Mouse (Mus musculus) kidney, postnatal 0 days (tissue): Measurements from ENCODE around the gene Rere. TPM values are rescaled to one million over a fixed set of nuclear protein-coding genes. Genes with fewer than 3 reads are reported as not detected.

Experiments
- ATAC-seq: fragments of 200-750 bp; cut with Nextera tagmentation; replicated peaks from 2 replicates; pipeline ENCODE4 v1.8.0; 2017; ENCODE audit warnings: low read depth, moderate number of reproducible peaks, moderate TSS enrichment, moderate library complexity; ENCODE audit not compliant: low FRiP score
- DNase-seq: peaks from one replicate; pipeline ENCODE4 v3.0.0-alpha.2; 2016; ENCODE audit warnings: low spot score
- H3K27ac ChIP-seq: fragments of 300-500 bp; sonication (generic); 2 replicates; pipeline ENCODE4 v1.5.1; 2014; ENCODE audit warnings: mild to moderate bottlenecking
- H3K27me3 ChIP-seq: fragments of 300-500 bp; sonication (generic); 2 replicates; pipeline ENCODE4 v1.6.1; 2014; ENCODE audit warnings: low read length, mixed read lengths; ENCODE audit not compliant: insufficient read depth
- H3K36me3 ChIP-seq: fragments of 300-500 bp; sonication (generic); 2 replicates; pipeline ENCODE4 v1.6.1; 2014; ENCODE audit warnings: low read length, mixed read lengths; ENCODE audit not compliant: insufficient read depth
- H3K4me1 ChIP-seq: fragments of 300-500 bp; sonication (generic); replicated peaks from 2 replicates; pipeline ENCODE4 v1.6.1; 2014; ENCODE audit warnings: antibody characterized with exemption, low read length, mixed read lengths; ENCODE audit not compliant: insufficient read depth
- H3K4me2 ChIP-seq: fragments of 300-500 bp; sonication (generic); 2 replicates; pipeline ENCODE4 v1.6.1; 2014; ENCODE audit warnings: mild to moderate bottlenecking, low read length, moderate library complexity, mixed read lengths
- H3K4me3 ChIP-seq: fragments of 300-500 bp; sonication (generic); replicated peaks from 2 replicates; pipeline ENCODE4 v1.5.1; 2014; ENCODE audit warnings: low read depth, low read length
- H3K9ac ChIP-seq: fragments of 300-500 bp; sonication (generic); 2 replicates; pipeline ENCODE4 v1.6.1; 2014; ENCODE audit warnings: low read depth, low read length
- H3K9me3 ChIP-seq: fragments of 300-500 bp; sonication (generic); replicated peaks from 2 replicates; pipeline ENCODE4 v1.6.1; 2016; ENCODE audit warnings: low read length, inconsistent platforms, mixed read lengths
- CTCF ChIP-seq: IDR thresholded peaks from 2 replicates; pipeline ENCODE4 v1.5.1; 2016; ENCODE audit warnings: antibody characterized with exemption, low read depth, mild to moderate bottlenecking, moderate library complexity
- WGBS: fragments of 180-500 bp; shearing (Covaris S2); extraction: QIAGEN DNeasy Blood & Tissue Kit; methylation state at CpG from one replicate; pipeline ENCODE4 v1.1.7; 2014; 5-methylcytosine and 5-hydroxymethylcytosine counted together
- polyA plus RNA-seq: library from polyadenylated mRNA; unstranded; fragments of >200 nt; fragmentation: Nextera tagmentation; extraction: Ambion mirVana; gene quantifications from 2 replicates; pipeline ENCODE4 v1.2.1, GENCODE M21; 2015

Gene Rere
- polyA plus RNA-seq, 1 experiment from 2014 or later, result 29.8 TPM

DNA sequence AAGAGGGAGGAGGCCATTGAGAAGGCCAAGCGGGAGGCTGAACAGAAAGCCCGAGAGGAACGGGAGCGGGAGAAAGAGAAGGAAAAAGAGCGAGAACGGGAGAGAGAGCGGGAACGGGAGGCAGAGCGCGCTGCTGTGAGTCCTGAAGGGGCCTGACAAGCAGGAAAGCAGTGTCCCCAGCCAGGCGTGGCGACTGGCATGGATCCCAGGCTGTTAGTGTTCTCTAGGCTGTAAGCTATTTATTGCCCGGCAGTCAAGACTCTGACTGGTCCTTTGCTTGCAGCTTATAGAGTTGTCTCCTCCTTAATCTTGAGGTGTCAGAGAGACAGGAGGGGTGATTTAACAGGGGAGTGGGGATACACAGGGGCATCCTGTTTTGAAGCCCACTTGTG lies 334.6 kb downstream of the Rere start:
- Histone ChIP-seq H3K9me3 (no peaks in the 10 kb centered on the region), H3K4me1 (no peaks in the 10 kb centered on the region), H3K27me3 (no peaks in the 10 kb centered on the region), H3K36me3 (peaks cover 86% of the 10 kb centered on the region), H3K4me3 (no peak overlapping the region), H3K9ac (no peak overlapping the region), H3K4me2 (no peak overlapping the region), H3K27ac (peak overlapping the region; percentile 52)
- DNase-seq (no peak), ATAC-seq (no peak; the same call in 1 of the 2 replicates)
- no peak for TF ChIP-seq CTCF
- 70% methylated on average over 13 of the region's 13 CpGs for WGBS

DNA sequence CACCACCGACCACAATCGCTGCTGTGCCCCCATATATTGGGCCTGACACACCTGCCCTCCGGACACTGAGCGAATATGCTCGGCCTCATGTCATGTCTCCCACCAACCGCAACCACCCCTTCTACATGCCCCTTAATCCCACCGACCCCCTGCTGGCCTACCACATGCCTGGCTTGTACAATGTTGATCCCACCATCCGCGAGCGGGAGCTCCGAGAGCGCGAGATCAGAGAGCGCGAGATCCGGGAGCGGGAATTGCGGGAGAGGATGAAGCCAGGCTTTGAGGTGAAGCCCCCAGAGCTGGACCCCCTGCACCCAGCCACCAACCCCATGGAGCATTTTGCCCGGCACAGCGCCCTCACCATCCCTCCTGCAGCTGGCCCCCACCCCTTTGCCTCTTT lies 335.4 kb downstream of the Rere start:
- Histone ChIP-seq H3K27me3 (no peaks in the 10 kb centered on the region), H3K27ac (no peak overlapping the region), H3K4me2 (no peak overlapping the region), H3K9ac (no peak overlapping the region), H3K4me1 (no peaks in the 10 kb centered on the region), H3K4me3 (no peak overlapping the region), H3K36me3 (peaks cover 82% of the 10 kb centered on the region), H3K9me3 (no peaks in the 10 kb centered on the region)
- WGBS, result 93% methylated on average over 20 of the region's 20 CpGs
- TF ChIP-seq CTCF, result no peak
- no peak for DNase-seq
- no peak for ATAC-seq

GRCm38 (mm10) chr4:150619011-150619410 lies 337.6 kb downstream of the Rere start:
- WGBS, result 79% methylated on average over 7 of the region's 7 CpGs
- no peak overlapping the region for H3K27ac ChIP-seq
- TF ChIP-seq CTCF, result no peak
- DNase-seq (no peak), ATAC-seq (no peak)
- H3K27me3 ChIP-seq, result no peaks in the 10 kb centered on the region
- H3K9ac ChIP-seq, result no peak overlapping the region
- no peaks in the 10 kb centered on the region for H3K4me1 ChIP-seq
- no peak overlapping the region for H3K4me3 ChIP-seq
- no peaks in the 10 kb centered on the region for H3K9me3 ChIP-seq
- no peak overlapping the region for H3K4me2 ChIP-seq
- H3K36me3 ChIP-seq, result peaks cover 72% of the 10 kb centered on the region

DNA sequence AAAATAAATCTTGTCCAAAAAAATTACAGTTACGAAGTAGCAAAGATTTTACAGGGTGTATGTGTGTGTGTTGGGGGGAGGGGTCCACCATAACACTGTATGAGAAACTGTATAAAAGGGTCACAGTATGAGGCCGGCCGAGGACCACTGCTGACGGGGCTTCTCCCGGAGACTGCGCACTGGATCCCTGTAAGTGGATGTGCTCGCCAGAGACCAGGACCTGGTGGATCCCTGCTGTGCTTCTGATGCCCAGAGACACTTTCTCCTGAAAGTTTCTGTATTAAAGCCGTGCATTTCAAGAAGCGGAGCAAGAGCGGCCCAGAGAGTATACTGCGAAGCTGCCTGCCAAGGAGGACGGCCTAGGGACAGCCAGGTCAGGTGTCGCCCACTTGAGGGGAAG lies 341.2 kb downstream of the Rere start:
- Histone ChIP-seq H3K36me3 (peaks cover 40% of the 10 kb centered on the region), H3K4me2 (no peak overlapping the region), H3K9me3 (no peaks in the 10 kb centered on the region), H3K27me3 (no peaks in the 10 kb centered on the region), H3K9ac (no peak overlapping the region), H3K4me3 (no peak overlapping the region), H3K4me1 (no peaks in the 10 kb centered on the region), H3K27ac (no peak overlapping the region)
- TF ChIP-seq CTCF, result no peak
- WGBS, result 91% methylated on average over 13 of the region's 13 CpGs
- ATAC-seq, result no peak
- DNase-seq, result no peak

DNA sequence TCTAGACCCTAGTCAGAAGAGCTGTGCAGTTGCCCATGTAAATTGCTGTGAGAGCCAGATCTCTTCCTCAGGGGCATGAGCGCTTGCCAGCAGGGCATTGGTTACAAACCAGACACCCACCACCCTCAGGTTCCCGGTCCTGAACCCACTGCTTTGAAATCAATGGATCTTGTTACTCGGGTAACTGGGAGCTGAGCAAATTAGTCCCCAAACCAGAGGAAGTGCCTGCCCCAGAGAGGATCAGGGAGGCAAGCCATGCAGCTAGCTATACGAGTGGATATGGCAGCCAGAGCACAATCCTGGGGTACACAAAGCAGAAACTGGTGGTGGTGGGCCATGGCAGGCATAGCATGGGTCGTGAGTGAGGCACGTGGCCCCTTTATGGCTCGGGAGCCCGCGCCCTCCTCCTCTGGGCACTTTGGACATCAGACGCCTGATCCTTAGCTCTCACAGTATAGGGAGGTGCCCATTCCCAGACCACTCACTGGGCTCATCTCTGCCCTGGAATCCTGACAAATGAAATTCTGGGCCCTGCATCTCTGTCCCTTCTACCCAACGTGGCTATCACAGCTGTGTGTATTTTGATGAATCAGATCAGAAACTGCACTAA lies 342.9 kb downstream of the Rere start:
- no peak for TF ChIP-seq CTCF
- Histone ChIP-seq H3K27me3 (no peaks in the 10 kb centered on the region), H3K27ac (no peak overlapping the region), H3K9ac (no peak overlapping the region), H3K4me1 (no peaks in the 10 kb centered on the region), H3K4me3 (no peak overlapping the region), H3K9me3 (no peaks in the 10 kb centered on the region), H3K36me3 (peaks cover 25% of the 10 kb centered on the region), H3K4me2 (no peak overlapping the region)
- DNase-seq (no peak), ATAC-seq (no peak)
- WGBS, result 38% methylated on average over 11 of the region's 11 CpGs

- Histone ChIP-seq H3K4me3 (no peak overlapping the region), H3K27ac (no peak overlapping the region), H3K4me1 (no peaks in the 10 kb centered on the region), H3K9me3 (no peaks in the 10 kb centered on the region), H3K4me2 (no peak overlapping the region), H3K27me3 (no peaks in the 10 kb centered on the region), H3K36me3 (peaks cover 21% of the 10 kb centered on the region), H3K9ac (no peak overlapping the region)
- TF ChIP-seq CTCF, result no peak
- ATAC-seq (no peak; the same call in 1 of the 2 replicates), DNase-seq (no peak)
- WGBS, result 70% methylated on average over 4 of the region's 4 CpGs
Measured at GRCm38 (mm10) chr4:150624933-150625332, 343.5 kb downstream of the Rere start.

DNA sequence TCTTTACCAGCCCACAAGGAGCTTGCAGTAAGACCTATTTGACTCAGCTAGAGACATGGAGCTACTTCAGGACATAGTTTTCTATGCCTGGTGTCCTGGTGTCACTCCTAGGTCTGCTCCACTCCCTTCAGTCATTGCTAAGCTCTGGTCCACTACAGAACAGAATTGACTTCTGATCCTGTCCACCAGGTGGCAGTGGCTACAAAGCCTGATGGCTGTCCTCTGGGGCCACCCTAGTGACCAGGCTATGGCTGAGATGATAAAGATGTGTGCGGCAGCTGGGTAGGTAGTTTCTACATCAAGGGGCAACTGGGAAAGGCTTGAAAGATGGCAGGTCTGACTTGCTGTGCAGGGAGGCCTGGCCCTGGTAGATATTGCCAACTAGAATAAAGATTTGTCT lies 344.0 kb downstream of the Rere start:
- WGBS, result 30% methylated on average over 1 of the region's 1 CpGs

More for the DNA sequence above, 344.0 kb downstream of the Rere start:
- Histone ChIP-seq H3K36me3 (peaks cover 16% of the 10 kb centered on the region), H3K9ac (no peak overlapping the region), H3K4me3 (no peak overlapping the region), H3K4me2 (no peak overlapping the region), H3K27ac (no peak overlapping the region), H3K9me3 (no peaks in the 10 kb centered on the region), H3K4me1 (no peaks in the 10 kb centered on the region), H3K27me3 (no peaks in the 10 kb centered on the region)
- ATAC-seq (no peak; the same call in 1 of the 2 replicates), DNase-seq (peak; percentile 80)
- TF ChIP-seq CTCF, result peak; percentile 94
